Mouse (Mus musculus): ENCODE data around the gene Nxpe4. TPM values are rescaled to one million over a fixed set of nuclear protein-coding genes. Genes with fewer than 3 reads are reported as not detected.
A peak's percentile ranks its signal among the peaks of the same experiment; 100 is the strongest.
"Not testable (repeated sequence)": the region's sequence is repeated elsewhere in the genome, so short reads cannot be mapped to it uniquely, and the experiment has no call there.

Nxpe4 gene
- polyA plus RNA-seq, 1 experiment: 4.1 TPM

DNA sequence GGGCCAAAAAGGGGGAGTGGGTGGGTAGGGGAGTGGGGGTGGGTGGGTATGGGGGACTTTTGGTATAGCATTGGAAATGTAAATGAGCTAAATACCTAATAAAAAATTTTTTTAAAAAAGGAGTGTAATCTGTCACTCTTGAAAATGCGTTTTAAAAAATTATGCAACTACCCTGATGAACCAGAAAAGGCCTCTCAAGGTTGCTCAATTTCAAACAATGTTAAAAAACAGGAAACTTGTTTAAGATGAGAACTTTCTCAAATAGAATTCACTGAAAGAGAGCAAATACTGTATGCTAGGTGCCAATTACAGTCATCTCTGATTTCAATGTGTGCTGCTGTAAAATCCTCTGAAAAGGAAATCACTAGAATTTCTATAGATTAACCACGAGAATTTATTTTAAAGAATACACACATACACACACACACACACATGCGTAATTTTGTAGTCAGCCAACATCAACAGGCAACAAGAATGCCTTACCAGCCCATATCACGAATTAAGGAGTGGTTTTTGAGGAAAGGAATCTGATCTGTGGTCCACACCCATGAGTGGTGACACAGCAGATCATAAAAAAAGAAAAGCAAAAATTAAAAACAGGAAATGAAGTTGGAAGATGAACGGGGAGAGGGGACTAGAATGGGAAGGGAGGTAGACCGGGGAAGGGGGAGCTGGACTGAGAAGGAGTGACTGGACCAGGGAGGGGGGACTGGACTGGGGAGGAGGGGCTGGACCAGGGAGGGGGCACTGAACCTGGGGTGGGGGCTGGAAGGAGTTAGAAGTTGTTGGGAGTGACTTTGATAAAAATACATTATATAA lies 248.6 kb downstream of the Nxpe4 start:
- Histone ChIP-seq H3K27ac (ENCODE audit: control insufficient read depth, insufficient read depth, low read depth, low read length, poor library complexity) (no peak overlapping the region), H3K4me3 (replicated peaks; ENCODE audit: control insufficient read depth, low read depth, low read length) (no peak overlapping the region), H3K4me1 (ENCODE audit: control insufficient read depth, insufficient read depth, low read length) (no peaks in the 10 kb centered on the region; the same call in 1 of the 2 replicates)
- no peak for TF ChIP-seq CTCF (IDR thresholded peaks at IDR 0.05; ENCODE audit: control insufficient read depth, insufficient read depth, low read length)
- no peak for TF ChIP-seq POLR2A (IDR thresholded peaks at IDR 0.05; ENCODE audit: borderline replicate concordance, control insufficient read depth, low read depth, low read length)
- 10% methylated on average over 6 of the region's 6 CpGs for WGBS

DNA sequence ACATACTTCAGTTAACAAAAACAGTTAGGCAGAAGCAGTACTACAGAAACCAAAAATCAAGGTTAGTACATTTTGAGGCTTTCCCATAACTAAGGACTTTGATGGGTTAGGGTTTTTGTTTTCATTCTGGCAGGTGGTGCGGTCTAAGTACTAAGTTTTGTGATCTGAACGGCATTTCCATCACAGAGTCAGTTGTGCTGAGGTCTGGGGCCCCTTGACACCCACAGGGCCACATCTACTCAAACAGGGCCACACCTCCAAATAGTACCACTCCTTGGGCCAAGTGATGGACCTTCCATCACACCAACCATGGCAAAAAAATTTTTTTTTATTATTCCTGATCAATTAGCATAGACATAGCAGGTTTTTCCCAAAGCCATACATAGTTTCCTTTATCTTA lies 251.8 kb downstream of the Nxpe4 start:
- H3K27ac ChIP-seq (ENCODE audit: control insufficient read depth, insufficient read depth, low read depth, low read length, poor library complexity): no peak overlapping the region

DNA sequence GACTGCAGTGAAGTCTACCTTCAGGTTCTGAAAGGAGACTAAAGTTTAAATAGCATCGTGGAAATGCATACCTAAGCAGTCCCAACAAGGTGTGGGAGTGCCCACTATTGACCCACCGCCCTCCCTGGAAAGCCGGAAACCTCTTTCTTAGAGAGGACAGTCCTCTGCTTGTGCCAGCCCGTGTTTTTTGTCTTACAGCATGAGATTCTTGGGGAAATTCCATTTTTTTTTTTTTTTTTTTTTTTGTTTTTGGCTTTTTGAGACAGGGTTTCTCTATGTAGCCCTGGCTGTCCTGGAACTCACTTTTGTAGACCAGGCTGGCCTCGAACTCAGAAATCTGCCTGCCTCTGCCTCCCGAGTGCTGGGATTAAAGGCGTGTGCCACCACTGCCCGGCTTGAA lies 255.5 kb downstream of the Nxpe4 start:
- 84% methylated on average over 8 of the region's 8 CpGs for WGBS
- not testable (repeated sequence) for H3K27ac ChIP-seq (ENCODE audit: control insufficient read depth, insufficient read depth, low read depth, low read length, poor library complexity); H3K4me3 ChIP-seq (replicated peaks; ENCODE audit: control insufficient read depth, low read depth, low read length); H3K4me1 ChIP-seq (ENCODE audit: control insufficient read depth, insufficient read depth, low read length)

More for the DNA sequence above, 251.8 kb downstream of the Nxpe4 start:
- Histone ChIP-seq H3K4me1 (ENCODE audit: control insufficient read depth, insufficient read depth, low read length) (no peaks in the 10 kb centered on the region; the same call in 1 of the 2 replicates), H3K4me3 (replicated peaks; ENCODE audit: control insufficient read depth, low read depth, low read length) (no peak overlapping the region)
- WGBS: 75% methylated on average over 2 of the region's 2 CpGs
- TF ChIP-seq CTCF (IDR thresholded peaks at IDR 0.05; ENCODE audit: control insufficient read depth, insufficient read depth, low read length) (no peak), POLR2A (IDR thresholded peaks at IDR 0.05; ENCODE audit: borderline replicate concordance, control insufficient read depth, low read depth, low read length) (no peak)

DNA sequence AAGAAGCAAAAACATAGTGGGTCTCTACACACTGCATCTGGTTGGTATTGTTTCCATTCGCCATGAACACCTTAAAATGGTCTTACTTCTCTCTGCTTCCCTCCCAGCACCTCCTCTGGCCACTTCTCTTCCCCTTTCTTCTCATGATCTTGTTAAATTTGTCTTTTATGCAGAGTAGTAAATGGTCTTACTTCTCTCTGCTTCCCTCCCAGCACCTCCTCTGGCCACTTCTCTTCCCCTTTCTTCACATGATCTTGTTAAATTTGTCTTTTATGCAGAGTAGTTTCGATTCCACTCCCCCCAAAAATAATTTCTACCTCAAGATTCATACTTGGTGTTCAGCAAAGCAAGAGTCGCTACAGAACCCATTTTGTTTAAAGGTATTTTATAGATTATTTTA lies 256.2 kb downstream of the Nxpe4 start:
- Histone ChIP-seq H3K4me1 (ENCODE audit: control insufficient read depth, insufficient read depth, low read length) (no peaks in the 10 kb centered on the region; the same call in 1 of the 2 replicates), H3K4me3 (replicated peaks; ENCODE audit: control insufficient read depth, low read depth, low read length) (no peak overlapping the region), H3K27ac (ENCODE audit: control insufficient read depth, insufficient read depth, low read depth, low read length, poor library complexity) (no peak overlapping the region)
- TF ChIP-seq POLR2A (IDR thresholded peaks at IDR 0.05; ENCODE audit: borderline replicate concordance, control insufficient read depth, low read depth, low read length): no peak
- TF ChIP-seq CTCF (IDR thresholded peaks at IDR 0.05; ENCODE audit: control insufficient read depth, insufficient read depth, low read length): no peak
- 12% methylated on average over 3 of the region's 3 CpGs for WGBS

DNA sequence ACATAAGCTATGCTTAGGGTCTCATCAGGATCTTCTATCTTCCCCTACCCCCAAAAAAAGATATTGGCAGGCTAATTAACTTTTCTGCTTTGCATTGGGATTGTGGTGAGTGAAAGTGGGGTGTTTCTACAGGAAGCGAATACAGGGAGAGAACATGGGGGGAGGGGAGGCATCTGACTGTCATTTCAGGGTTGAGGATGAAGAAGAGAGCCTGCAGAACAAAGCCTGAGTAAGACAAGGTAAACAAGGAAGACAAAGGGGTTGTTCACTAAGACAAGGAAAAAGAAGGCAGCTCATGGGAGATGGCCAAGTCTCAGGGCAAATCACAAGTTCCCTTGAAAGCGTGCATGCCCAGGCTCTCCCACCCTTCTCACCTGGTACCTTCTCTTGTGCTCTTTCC lies 256.6 kb downstream of the Nxpe4 start:
- WGBS: 56% methylated on average over 2 of the region's 2 CpGs
- TF ChIP-seq POLR2A (IDR thresholded peaks at IDR 0.05; ENCODE audit: borderline replicate concordance, control insufficient read depth, low read depth, low read length) (no peak), CTCF (IDR thresholded peaks at IDR 0.05; ENCODE audit: control insufficient read depth, insufficient read depth, low read length) (no peak)
- H3K27ac ChIP-seq (ENCODE audit: control insufficient read depth, insufficient read depth, low read depth, low read length, poor library complexity): peak overlapping the region; percentile 64; the same call in 1 of the 2 replicates
- H3K4me1 ChIP-seq (ENCODE audit: control insufficient read depth, insufficient read depth, low read length): no peaks in the 10 kb centered on the region; the same call in 1 of the 2 replicates
- H3K4me3 ChIP-seq (replicated peaks; ENCODE audit: control insufficient read depth, low read depth, low read length): peak overlapping the region; percentile 39

DNA sequence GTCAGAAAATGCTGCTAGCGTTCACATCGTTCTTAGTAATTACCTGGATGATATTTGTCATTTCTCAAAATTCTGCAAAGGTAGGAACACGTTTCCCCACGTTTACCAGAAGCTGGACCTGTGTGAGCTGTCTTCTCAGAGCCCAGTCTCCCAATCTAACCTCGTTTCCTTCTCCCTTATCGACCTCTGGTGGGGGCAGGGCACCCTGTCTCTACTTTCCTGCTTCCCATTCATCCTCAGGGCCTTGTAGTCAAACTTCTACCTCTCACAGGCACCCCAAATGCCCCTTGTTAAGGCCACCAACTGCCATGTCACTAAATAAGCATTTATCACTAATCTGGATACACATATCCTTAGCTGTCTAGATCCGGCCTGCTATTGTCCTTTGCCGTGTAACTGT lies 257.0 kb downstream of the Nxpe4 start:
- no peak for TF ChIP-seq CTCF (IDR thresholded peaks at IDR 0.05; ENCODE audit: control insufficient read depth, insufficient read depth, low read length)
- TF ChIP-seq POLR2A (IDR thresholded peaks at IDR 0.05; ENCODE audit: borderline replicate concordance, control insufficient read depth, low read depth, low read length): no peak

DNA sequence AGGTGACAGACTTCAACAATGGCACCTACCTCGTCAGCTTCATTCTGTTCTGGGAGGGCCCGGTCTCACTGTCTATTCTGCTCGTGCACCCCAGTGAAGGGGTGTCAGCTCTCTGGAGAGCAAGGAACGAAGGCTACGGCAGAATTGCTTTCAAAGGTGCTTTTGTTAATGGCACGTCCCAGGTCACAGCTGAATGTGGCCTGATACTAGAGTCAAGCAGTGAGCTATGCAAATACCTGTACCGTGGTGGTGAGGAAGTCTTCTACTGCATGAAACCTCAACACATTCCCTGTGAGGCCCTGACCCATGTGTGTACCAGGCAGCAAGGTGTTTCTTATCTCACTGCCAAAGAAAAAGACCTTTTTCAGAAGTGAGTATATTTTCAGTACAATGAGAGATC lies 258.6 kb downstream of the Nxpe4 start:
- H3K4me1 ChIP-seq (ENCODE audit: control insufficient read depth, insufficient read depth, low read length): no peaks in the 10 kb centered on the region; the same call in 1 of the 2 replicates
- TF ChIP-seq CTCF (IDR thresholded peaks at IDR 0.05; ENCODE audit: control insufficient read depth, insufficient read depth, low read length): no peak
- no peak for TF ChIP-seq POLR2A (IDR thresholded peaks at IDR 0.05; ENCODE audit: borderline replicate concordance, control insufficient read depth, low read depth, low read length)
- no peak overlapping the region for H3K27ac ChIP-seq (ENCODE audit: control insufficient read depth, insufficient read depth, low read depth, low read length, poor library complexity)
- WGBS: 76% methylated on average over 7 of the region's 7 CpGs
- H3K4me3 ChIP-seq (replicated peaks; ENCODE audit: control insufficient read depth, low read depth, low read length): no peak overlapping the region

More for the DNA sequence above, 257.0 kb downstream of the Nxpe4 start:
- peak overlapping the region; percentile 64 for H3K27ac ChIP-seq (ENCODE audit: control insufficient read depth, insufficient read depth, low read depth, low read length, poor library complexity)
- no peaks in the 10 kb centered on the region; the same call in 1 of the 2 replicates for H3K4me1 ChIP-seq (ENCODE audit: control insufficient read depth, insufficient read depth, low read length)
- no peak overlapping the region for H3K4me3 ChIP-seq (replicated peaks; ENCODE audit: control insufficient read depth, low read depth, low read length)
- WGBS: 49% methylated on average over 8 of the region's 8 CpGs

DNA sequence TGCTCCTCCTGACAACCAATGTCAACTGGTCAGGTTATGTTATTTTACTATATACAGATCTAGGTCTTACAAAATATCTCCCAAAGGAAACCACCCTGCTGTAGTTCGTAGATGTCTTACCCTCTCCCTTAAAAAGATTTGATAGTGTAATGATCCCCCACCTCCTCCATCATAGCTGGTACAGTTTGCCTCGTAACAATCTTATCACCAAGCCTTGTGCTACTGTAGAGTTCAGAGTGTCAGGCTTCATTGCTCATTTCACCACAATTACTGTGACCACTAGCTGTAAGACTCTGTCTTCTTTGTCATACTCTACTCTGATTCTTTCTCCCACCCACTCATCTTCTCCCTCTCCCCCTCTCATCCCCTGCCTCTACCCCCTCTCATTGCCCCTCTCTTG lies 259.2 kb downstream of the Nxpe4 start:
- 41% methylated on average over 2 of the region's 2 CpGs for whole genome bisulfite sequencing
- no peaks in the 10 kb centered on the region; the same call in 1 of the 2 replicates for H3K4me1 ChIP-seq (ENCODE audit: control insufficient read depth, insufficient read depth, low read length)
- H3K4me3 ChIP-seq (replicated peaks; ENCODE audit: control insufficient read depth, low read depth, low read length): no peak overlapping the region
- no peak overlapping the region for H3K27ac ChIP-seq (ENCODE audit: control insufficient read depth, insufficient read depth, low read depth, low read length, poor library complexity)
- no peak for TF ChIP-seq POLR2A (IDR thresholded peaks at IDR 0.05; ENCODE audit: borderline replicate concordance, control insufficient read depth, low read depth, low read length)
- TF ChIP-seq CTCF (IDR thresholded peaks at IDR 0.05; ENCODE audit: control insufficient read depth, insufficient read depth, low read length): no peak

All from bone marrow, adult 2 months (tissue).